Mouse (Mus musculus) retina, embryonic 14.5 days (tissue): ENCODE results near the gene Gm28635.
A peak's percentile ranks its signal among the peaks of the same experiment; 100 is the strongest.

Source experiments
- DNase-seq: peaks from one replicate; pipeline ENCODE4 v3.0.0-alpha.2; 2015; ENCODE audit warnings: low spot score

Gm28635 gene

GRCm38 (mm10) chr2:84677968-84678880 lies at the start of gene Gm28635, which contains the start of gene Med19:
Gene Gm28635, minus strand, starts transcription at chr2:84678041.
Gene Med19, plus strand, starts transcription at chr2:84678402.
- DNase-seq: peak; percentile 100

GRCm38 (mm10) chr2:84727172-84727858 lies 49.5 kb upstream of the Gm28635 start, which contains the start of gene Clp1:
Gene Clp1, minus strand, starts transcription at chr2:84727350.
- peak; percentile 98 for DNase-seq

GRCm38 (mm10) chr2:84726716-84727115 lies 48.9 kb upstream of the Gm28635 start:
- no peak for DNase-seq

GRCm38 (mm10) chr2:84725770-84726169 lies 47.9 kb upstream of the Gm28635 start:
- DNase-seq: no peak

GRCm38 (mm10) chr2:84723856-84724255 lies 46.0 kb upstream of the Gm28635 start:
- no peak for DNase-seq

GRCm38 (mm10) chr2:84721182-84721581 lies 43.3 kb upstream of the Gm28635 start:
- no peak for DNase-seq

- no peak for DNase-seq
Measured at GRCm38 (mm10) chr2:84720718-84721117, 42.9 kb upstream of the Gm28635 start.

GRCm38 (mm10) chr2:84717357-84717756 lies 39.5 kb upstream of the Gm28635 start:
- no peak for DNase-seq

GRCm38 (mm10) chr2:84716423-84717355 lies 38.8 kb upstream of the Gm28635 start:
- peak; percentile 2 for DNase-seq

- DNase-seq: peak; percentile 94
Measured at GRCm38 (mm10) chr2:84715562-84716361, 37.9 kb upstream of the Gm28635 start.

GRCm38 (mm10) chr2:84714811-84715561 lies 37.1 kb upstream of the Gm28635 start, which contains the start of gene Zdhhc5:
Gene Zdhhc5, minus strand, starts transcription at chr2:84715180.
- DNase-seq: peak; percentile 99

GRCm38 (mm10) chr2:84714422-84714810 lies 36.6 kb upstream of the Gm28635 start:
- DNase-seq: no peak

GRCm38 (mm10) chr2:84711898-84712297 lies 34.1 kb upstream of the Gm28635 start:
- no peak for DNase-seq

GRCm38 (mm10) chr2:84707523-84707922 lies 29.7 kb upstream of the Gm28635 start:
- DNase-seq: no peak

- DNase-seq: no peak
Measured at GRCm38 (mm10) chr2:84705295-84705694, 27.5 kb upstream of the Gm28635 start.

GRCm38 (mm10) chr2:84704329-84704728 lies 26.5 kb upstream of the Gm28635 start:
- DNase-seq: no peak

- DNase-seq: no peak
Measured at GRCm38 (mm10) chr2:84703497-84703896, 25.7 kb upstream of the Gm28635 start.

- no peak for DNase-seq
Measured at GRCm38 (mm10) chr2:84695007-84695695, 17.3 kb upstream of the Gm28635 start.

GRCm38 (mm10) chr2:84690050-84690449 lies 12.2 kb upstream of the Gm28635 start:
- DNase-seq: no peak
